Mouse (Mus musculus) kidney, adult 2 months (tissue): ENCODE results near the gene Hmgcl.

Experiments used
- CTCF ChIP-seq: fragments of 200-500 bp; conservative IDR thresholded peaks from 2 replicates; pipeline ENCODE4 v1.5.1; 2011; ENCODE audit warnings: low read depth, mild to moderate bottlenecking, control low read depth, low read length, moderate library complexity, mixed read lengths; ENCODE audit not compliant: insufficient read depth, insufficient read length
- POLR2A ChIP-seq: fragments of 200-500 bp; IDR thresholded peaks from one replicate; pipeline ENCODE4 v1.6.1; 2011; ENCODE audit warnings: low read depth, low read length, control low read depth

DNA sequence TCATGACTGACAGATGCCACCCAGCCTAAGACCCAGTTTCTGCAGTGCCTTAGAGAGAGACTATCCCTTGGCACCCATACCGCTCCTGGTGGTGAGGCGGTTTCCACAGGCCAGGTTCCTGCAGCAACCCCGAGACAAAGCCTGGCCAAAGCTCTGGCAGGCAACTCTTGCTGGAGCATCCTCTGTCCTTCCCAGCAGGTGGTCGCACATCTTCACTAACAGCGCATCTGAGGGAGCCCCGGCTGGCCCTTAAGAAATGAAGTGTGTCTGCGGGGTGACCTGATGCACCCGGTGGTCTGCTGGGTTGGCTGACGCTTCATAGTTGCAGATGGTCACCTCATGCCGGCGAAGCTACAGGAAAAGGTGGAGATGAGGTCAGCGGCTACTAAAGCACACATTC, 29.9 kb downstream of the Hmgcl start:
- TF ChIP-seq CTCF, result no peak
- TF ChIP-seq POLR2A, result no peak
